Mouse (Mus musculus): Measurements from ENCODE around the gene Trabd2b. TPM values are rescaled to one million over a fixed set of nuclear protein-coding genes. Genes with fewer than 3 reads are reported as not detected.

The Trabd2b gene
- polyA plus RNA-seq, 1 experiment from 2014 or later: 2.0 TPM

DNA sequence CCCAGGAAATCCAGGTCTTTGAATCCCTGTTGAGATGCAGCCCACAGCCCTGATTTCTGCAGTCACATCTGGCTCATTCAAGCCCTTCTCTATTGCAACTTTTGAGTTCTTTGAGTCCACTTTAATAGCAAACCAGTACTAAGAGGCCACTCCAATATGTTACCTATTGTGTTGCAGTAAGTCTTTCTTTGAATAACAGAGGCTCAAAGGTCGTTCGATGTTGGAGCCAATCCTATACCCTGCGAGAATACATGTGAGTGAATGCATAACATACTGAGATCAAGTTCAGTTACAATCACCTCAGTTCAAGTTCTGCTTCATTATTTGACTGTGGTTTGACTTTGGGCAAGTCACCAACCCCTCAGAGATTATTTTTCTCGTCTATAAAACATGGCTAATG, 47.5 kb downstream of the Trabd2b start:
- H3K9me3 ChIP-seq: no peaks in the 10 kb centered on the region
- H3K27me3 ChIP-seq: peaks cover 3% of the 10 kb centered on the region; the same call in 1 of the 2 replicates
- H3K9ac ChIP-seq: no peak overlapping the region
- no peaks in the 10 kb centered on the region for H3K36me3 ChIP-seq
- no peaks in the 10 kb centered on the region for H3K4me1 ChIP-seq
- no peak overlapping the region for H3K27ac ChIP-seq
- no peak overlapping the region for H3K4me3 ChIP-seq
- no peak for ATAC-seq (ENCODE audit: low FRiP score, low read depth)
- WGBS: 76% methylated on average over 4 of the region's 4 CpGs
- H3K4me2 ChIP-seq (replicated peaks): no peak overlapping the region

- H3K27ac ChIP-seq: no peak overlapping the region
- no peak for ATAC-seq (ENCODE audit: low FRiP score, low read depth)
- no peak overlapping the region for H3K4me2 ChIP-seq (replicated peaks)
Observed at GRCm38 (mm10) chr4:114454495-114455186, 48.1 kb downstream of the Trabd2b start.

DNA sequence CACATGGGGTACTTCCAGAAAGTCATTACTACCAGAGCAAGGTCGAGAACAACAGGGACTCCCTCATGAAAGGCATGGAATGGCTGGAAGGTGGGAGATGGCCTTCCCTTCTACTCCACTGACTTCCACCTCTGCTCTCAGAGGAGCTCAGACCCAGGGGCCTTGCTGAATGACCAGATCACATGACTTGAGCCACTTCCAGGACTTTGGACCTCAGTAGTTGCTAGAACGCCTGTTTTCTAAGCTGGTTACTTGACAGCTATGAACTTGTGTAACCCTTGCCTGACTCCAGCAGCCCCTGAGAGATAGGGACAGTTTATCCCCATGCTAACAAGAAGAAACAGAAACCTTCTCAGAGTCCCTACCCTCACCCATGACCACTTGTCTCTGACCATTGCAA, 50.6 kb downstream of the Trabd2b start:
- Histone ChIP-seq H3K4me2 (replicated peaks) (no peak overlapping the region), H3K9ac (no peak overlapping the region), H3K36me3 (no peaks in the 10 kb centered on the region), H3K4me1 (no peaks in the 10 kb centered on the region), H3K9me3 (no peaks in the 10 kb centered on the region), H3K4me3 (no peak overlapping the region), H3K27me3 (peaks cover 19% of the 10 kb centered on the region), H3K27ac (no peak overlapping the region)
- WGBS: 75% methylated on average over 2 of the region's 2 CpGs
- ATAC-seq (ENCODE audit: low FRiP score, low read depth): no peak

More at GRCm38 (mm10) chr4:114454495-114455186, 48.1 kb downstream of the Trabd2b start:
- Histone ChIP-seq H3K9me3 (no peaks in the 10 kb centered on the region), H3K27me3 (peaks cover 3% of the 10 kb centered on the region), H3K36me3 (no peaks in the 10 kb centered on the region), H3K4me3 (no peak overlapping the region), H3K4me1 (no peaks in the 10 kb centered on the region), H3K9ac (no peak overlapping the region)
- 80% methylated on average over 3 of the region's 3 CpGs for WGBS

GRCm38 (mm10) chr4:114459591-114459990, 53.1 kb downstream of the Trabd2b start:
- no peak overlapping the region for H3K4me3 ChIP-seq
- WGBS: 53% methylated on average over 5 of the region's 5 CpGs
- H3K27ac ChIP-seq: no peak overlapping the region
- no peak overlapping the region for H3K4me2 ChIP-seq (replicated peaks)
- no peak overlapping the region for H3K9ac ChIP-seq
- H3K27me3 ChIP-seq: peaks cover 26% of the 10 kb centered on the region
- no peaks in the 10 kb centered on the region for H3K36me3 ChIP-seq
- no peaks in the 10 kb centered on the region for H3K4me1 ChIP-seq
- 0 out of 2 replicates have a peak, but pooled peaks have one; percentile 24 for ATAC-seq (ENCODE audit: low FRiP score, low read depth)
- H3K9me3 ChIP-seq: no peaks in the 10 kb centered on the region

DNA sequence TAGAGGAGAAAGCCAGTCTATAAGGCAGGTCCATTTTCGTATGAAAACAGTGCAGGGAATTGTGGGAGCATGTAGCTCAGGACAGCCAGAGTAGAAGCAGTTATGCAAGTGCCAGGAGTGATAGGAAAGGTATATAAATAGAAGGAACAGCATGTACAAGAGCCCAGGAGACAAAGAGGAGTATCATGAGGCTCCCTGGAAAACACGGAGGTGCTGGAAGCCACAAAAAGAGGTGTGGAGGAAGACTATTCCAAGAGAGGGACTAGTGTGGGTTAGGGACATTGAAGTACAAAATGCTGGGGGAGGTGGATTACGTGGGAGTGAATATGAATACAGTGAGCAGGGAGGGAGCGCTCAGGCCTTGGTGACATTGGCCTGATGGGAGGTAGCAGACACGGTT, 53.9 kb downstream of the Trabd2b start:
- Histone ChIP-seq H3K4me2 (replicated peaks) (no peak overlapping the region), H3K27me3 (peaks cover 26% of the 10 kb centered on the region), H3K4me1 (0 out of 2 replicates have a peak, but pooled peaks cover 2% of the 10 kb centered on the region), H3K4me3 (no peak overlapping the region), H3K36me3 (no peaks in the 10 kb centered on the region), H3K27ac (no peak overlapping the region), H3K9ac (no peak overlapping the region), H3K9me3 (no peaks in the 10 kb centered on the region)
- WGBS: 85% methylated on average over 5 of the region's 5 CpGs
- ATAC-seq (ENCODE audit: low FRiP score, low read depth): no peak

- H3K9me3 ChIP-seq: no peaks in the 10 kb centered on the region
- H3K9ac ChIP-seq: no peak overlapping the region
- H3K4me3 ChIP-seq: no peak overlapping the region
- ATAC-seq (ENCODE audit: low FRiP score, low read depth): no peak
- H3K4me1 ChIP-seq: 0 out of 2 replicates have a peak, but pooled peaks cover 6% of the 10 kb centered on the region
- no peak overlapping the region for H3K27ac ChIP-seq
- H3K36me3 ChIP-seq: no peaks in the 10 kb centered on the region
- H3K4me2 ChIP-seq (replicated peaks): no peak overlapping the region
- WGBS: 79% methylated on average over 5 of the region's 5 CpGs
- H3K27me3 ChIP-seq: peaks cover 26% of the 10 kb centered on the region
Observed at GRCm38 (mm10) chr4:114461093-114461492, 54.6 kb downstream of the Trabd2b start.

DNA sequence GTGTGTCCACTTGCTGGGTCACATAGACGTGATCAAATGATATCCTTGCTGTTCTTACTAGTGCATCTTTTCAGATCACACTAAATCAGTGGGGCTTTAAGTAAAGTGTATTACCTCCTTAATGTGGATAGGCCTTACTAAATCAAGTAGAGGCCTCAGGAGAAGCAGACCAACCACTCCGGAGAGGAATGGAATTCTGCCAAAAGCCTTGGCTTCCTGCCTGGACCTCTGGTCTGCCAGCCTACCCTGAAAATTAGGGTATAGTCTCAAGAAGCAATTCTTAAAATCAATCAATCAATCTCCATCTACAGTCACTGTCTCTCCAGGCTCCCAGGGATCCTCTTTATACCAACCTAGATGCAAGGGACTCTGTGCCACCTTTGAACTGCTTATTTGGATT, 59.1 kb downstream of the Trabd2b start:
- H3K27me3 ChIP-seq: peaks cover 49% of the 10 kb centered on the region
- no peak overlapping the region for H3K9ac ChIP-seq
- no peak overlapping the region for H3K4me2 ChIP-seq (replicated peaks)
- H3K36me3 ChIP-seq: no peaks in the 10 kb centered on the region
- WGBS: 48% methylated on average over 2 of the region's 2 CpGs
- no peak overlapping the region for H3K27ac ChIP-seq
- no peaks in the 10 kb centered on the region for H3K9me3 ChIP-seq
- no peak for ATAC-seq (ENCODE audit: low FRiP score, low read depth)
- peaks cover 23% of the 10 kb centered on the region for H3K4me1 ChIP-seq
- no peak overlapping the region for H3K4me3 ChIP-seq

- H3K9ac ChIP-seq: no peak overlapping the region
- no peak overlapping the region for H3K4me2 ChIP-seq (replicated peaks)
- H3K27me3 ChIP-seq: peaks cover 46% of the 10 kb centered on the region
- no peak for ATAC-seq (ENCODE audit: low FRiP score, low read depth)
- no peaks in the 10 kb centered on the region for H3K36me3 ChIP-seq
- no peak overlapping the region for H3K27ac ChIP-seq
- H3K9me3 ChIP-seq: no peaks in the 10 kb centered on the region
- no peak overlapping the region for H3K4me3 ChIP-seq
- WGBS: 46% methylated on average over 6 of the region's 6 CpGs
- H3K4me1 ChIP-seq: peaks cover 37% of the 10 kb centered on the region
Observed at GRCm38 (mm10) chr4:114467371-114468094, 61.0 kb downstream of the Trabd2b start.

DNA sequence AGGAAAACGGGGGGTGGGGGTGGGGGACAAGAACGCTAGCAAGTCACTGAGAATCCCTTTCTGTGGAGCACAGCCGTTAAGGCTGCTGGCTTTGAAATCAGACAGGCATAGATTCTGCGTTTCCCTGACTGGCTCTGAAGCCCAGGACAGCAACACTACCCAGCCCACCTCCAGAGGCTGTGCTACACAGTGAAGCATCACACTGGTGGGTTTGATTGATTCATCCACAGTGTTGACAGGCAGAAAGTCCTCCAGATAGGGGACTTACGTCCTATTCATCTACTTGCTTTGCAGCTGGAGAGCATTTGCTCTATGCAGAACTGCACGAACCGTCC, 61.5 kb downstream of the Trabd2b start:
- ATAC-seq (ENCODE audit: low FRiP score, low read depth): no peak
- WGBS: 46% methylated on average over 7 of the region's 7 CpGs

DNA sequence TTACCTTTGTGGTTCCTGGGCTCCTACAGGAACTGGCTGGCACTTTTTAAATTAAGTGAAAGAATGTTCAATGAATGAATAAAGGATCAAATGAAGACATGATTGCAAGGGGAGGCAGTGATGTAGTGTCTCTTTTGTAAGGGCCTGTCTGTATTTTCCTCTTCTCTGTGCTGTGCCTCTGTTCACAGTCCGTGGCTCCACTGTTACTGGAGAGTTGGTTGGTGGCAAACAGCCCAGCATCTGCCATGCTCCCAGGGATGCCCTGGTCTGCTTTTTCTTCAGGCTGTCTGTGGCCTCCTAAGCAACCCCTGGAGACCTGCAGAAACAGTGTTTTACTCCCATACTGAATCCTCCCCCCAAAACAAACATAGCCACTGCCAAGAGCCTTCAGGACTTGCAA, 63.4 kb downstream of the Trabd2b start:
- H3K36me3 ChIP-seq: no peaks in the 10 kb centered on the region
- no peak overlapping the region for H3K9ac ChIP-seq
- peaks cover 59% of the 10 kb centered on the region for H3K27me3 ChIP-seq
- H3K9me3 ChIP-seq: no peaks in the 10 kb centered on the region
- WGBS: 47% methylated on average over 1 of the region's 1 CpGs
- no peak overlapping the region for H3K27ac ChIP-seq
- no peak overlapping the region for H3K4me2 ChIP-seq (replicated peaks)
- no peak for ATAC-seq (ENCODE audit: low FRiP score, low read depth)
- no peak overlapping the region for H3K4me3 ChIP-seq
- peaks cover 55% of the 10 kb centered on the region for H3K4me1 ChIP-seq

More for the DNA sequence above, 61.5 kb downstream of the Trabd2b start:
- peaks cover 43% of the 10 kb centered on the region for H3K27me3 ChIP-seq
- no peak overlapping the region for H3K4me2 ChIP-seq (replicated peaks)
- no peak overlapping the region for H3K9ac ChIP-seq
- no peak overlapping the region for H3K4me3 ChIP-seq
- no peaks in the 10 kb centered on the region for H3K36me3 ChIP-seq
- H3K9me3 ChIP-seq: no peaks in the 10 kb centered on the region
- peaks cover 40% of the 10 kb centered on the region for H3K4me1 ChIP-seq
- no peak overlapping the region for H3K27ac ChIP-seq

DNA sequence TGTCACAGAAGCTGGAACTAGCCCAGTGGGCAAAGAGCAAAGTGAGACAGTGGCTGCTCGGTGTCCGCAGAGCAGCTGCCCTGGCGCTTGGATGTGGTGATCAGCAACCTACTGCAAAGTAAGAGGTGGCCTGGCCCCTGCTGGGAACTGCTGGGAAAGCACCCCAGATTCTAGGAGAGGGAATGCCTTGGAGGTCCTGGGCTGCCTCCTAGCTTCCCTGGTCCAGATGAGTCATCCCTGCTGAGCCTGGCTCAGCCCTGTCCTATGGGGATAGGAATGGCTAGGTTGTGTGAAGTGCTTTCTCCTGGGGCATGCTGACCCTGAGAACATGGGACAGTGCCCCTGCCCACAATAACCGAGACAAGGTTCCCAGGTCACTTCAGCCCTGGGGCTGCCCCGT, 65.6 kb downstream of the Trabd2b start:
- H3K9me3 ChIP-seq: no peaks in the 10 kb centered on the region
- no peaks in the 10 kb centered on the region for H3K36me3 ChIP-seq
- ATAC-seq (ENCODE audit: low FRiP score, low read depth): no peak
- WGBS: 54% methylated on average over 5 of the region's 5 CpGs
- no peak overlapping the region for H3K9ac ChIP-seq
- no peak overlapping the region for H3K4me3 ChIP-seq
- peaks cover 63% of the 10 kb centered on the region for H3K27me3 ChIP-seq
- H3K4me2 ChIP-seq (replicated peaks): no peak overlapping the region
- peaks cover 60% of the 10 kb centered on the region for H3K4me1 ChIP-seq
- no peak overlapping the region for H3K27ac ChIP-seq

GRCm38 (mm10) chr4:114476316-114476715, 69.8 kb downstream of the Trabd2b start:
- H3K4me1 ChIP-seq: peaks cover 60% of the 10 kb centered on the region
- H3K27ac ChIP-seq: 0 out of 2 replicates have a peak overlapping the region, but pooled peaks have one; percentile 6
- H3K4me3 ChIP-seq: no peak overlapping the region
- ATAC-seq (ENCODE audit: low FRiP score, low read depth): no peak
- H3K4me2 ChIP-seq (replicated peaks): no peak overlapping the region
- no peak overlapping the region for H3K9ac ChIP-seq
- no peaks in the 10 kb centered on the region for H3K9me3 ChIP-seq
- H3K27me3 ChIP-seq: peaks cover 66% of the 10 kb centered on the region
- WGBS: 63% methylated on average over 3 of the region's 3 CpGs
- H3K36me3 ChIP-seq: no peaks in the 10 kb centered on the region

Measured in limb, embryonic 13.5 days (tissue).